Mouse (Mus musculus): ENCODE data around the gene Mt1.
A peak's percentile ranks its signal among the peaks of the same experiment; 100 is the strongest.

The Mt1 gene

DNA sequence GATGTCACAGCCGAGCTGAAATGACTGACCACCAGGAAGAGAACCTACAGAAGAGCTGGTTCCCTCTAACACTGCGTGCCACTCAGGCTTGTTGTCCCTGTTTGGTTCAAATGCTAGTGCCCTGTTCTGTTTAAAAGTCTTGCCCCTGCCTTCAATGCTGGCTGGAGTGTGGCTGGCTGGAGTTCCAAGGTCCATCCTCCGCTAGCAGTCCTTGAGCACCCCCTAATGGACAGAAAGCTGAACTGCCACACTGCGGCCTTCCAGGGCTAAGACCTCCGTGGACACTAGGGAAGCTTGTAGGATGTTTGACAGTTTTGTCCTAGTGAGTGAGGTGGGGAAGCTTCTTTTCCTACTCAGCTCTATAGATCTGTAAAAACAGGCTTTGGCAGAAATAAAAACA, 26.9 kb downstream of the Mt1 start:
- peak; percentile 92 for DNase-seq (ENCODE audit: low spot score)

DNA sequence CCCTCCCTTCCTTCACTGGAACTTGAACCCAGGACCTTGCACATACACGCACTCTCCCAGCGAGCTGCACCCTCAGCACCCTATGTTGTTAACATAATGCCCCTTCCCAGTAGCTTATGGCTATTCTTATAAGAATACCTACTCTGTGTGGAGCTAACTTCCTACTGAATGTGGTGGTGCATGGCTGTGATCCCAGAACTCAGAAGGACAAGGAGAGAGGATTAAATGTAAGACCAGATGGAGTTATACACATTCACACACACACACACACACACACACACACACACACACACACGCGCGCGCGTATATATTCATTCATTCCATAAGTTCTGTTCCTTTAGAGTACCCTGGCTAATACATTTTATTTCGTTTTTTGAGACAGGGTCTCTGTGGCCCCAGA, 27.4 kb downstream of the Mt1 start:
- DNase-seq (ENCODE audit: low spot score): no peak

GRCm38 (mm10) chr8:94207491-94207890, 28.6 kb downstream of the Mt1 start:
- no peak for DNase-seq (ENCODE audit: low spot score)

- DNase-seq (ENCODE audit: low spot score): peak; percentile 63
These were observed 30.8 kb downstream of the Mt1 start for GRCm38 (mm10) chr8:94209639-94210038.

DNA sequence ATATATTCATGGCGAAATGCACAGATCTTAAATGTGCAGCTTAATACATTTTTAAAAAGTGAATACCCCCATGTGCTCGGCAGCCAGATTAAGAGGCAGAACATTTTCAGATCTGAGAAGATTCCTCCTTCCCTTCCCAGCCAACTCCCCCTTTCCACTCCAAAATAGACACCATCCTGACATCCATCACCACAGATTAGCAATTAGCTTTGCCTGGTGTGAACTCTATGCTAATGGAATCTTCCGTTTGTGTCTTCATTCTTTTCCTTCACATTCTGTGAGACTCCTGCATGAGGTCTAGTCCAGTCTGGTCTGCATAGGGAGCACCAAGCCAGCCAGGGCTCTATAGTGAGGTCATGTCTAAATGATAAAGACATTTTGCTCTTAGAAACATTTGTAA, 31.3 kb downstream of the Mt1 start:
- peak; percentile 54 for DNase-seq (ENCODE audit: low spot score)

- peak; percentile 46 for DNase-seq (ENCODE audit: low spot score)
These were observed 34.9 kb downstream of the Mt1 start for GRCm38 (mm10) chr8:94213819-94214218.

DNA sequence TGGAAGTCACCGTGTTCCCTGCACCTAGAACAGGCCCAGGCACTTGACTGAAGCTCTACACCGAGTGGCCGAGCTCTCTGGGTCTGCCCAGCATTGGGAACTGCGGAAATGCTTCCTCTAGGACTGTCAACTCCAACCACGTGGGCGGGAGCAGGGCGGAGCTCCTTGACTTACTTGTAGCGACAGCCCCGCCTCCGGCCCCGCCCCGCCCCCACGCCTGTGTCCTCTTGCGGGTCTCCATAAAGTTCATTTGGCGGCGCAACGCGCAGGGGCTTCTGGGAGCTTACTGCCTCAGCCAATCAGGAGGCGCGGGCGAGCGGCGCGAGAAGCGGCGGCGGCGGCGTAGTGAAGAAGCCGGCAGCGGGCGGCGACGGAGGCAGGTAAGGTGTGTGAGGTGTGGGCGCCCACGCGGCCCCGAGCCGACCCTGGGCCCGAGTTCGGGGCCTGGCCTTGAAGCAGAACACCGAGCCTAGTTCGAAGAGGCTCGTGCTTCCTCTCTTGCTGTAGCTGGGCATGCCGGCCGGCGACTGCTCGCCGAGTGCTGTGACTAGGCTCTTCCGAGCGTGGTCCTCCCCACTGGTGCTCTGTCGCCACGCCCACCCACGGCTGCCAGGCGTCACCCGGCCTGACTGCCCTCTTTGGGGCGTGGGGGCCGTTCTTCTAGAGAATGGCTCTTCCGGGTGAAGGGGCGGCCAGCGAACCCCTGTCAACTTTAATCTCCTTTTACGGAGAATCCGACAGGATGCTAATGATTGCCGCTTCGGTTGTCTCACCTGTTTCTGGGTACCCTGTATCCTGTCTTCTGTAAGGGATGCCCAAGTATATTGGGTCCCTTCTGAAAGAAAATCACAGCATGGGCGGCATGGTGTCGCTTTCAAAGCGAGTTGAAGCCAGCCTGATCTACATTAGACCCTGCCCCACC, 35.6 kb downstream of the Mt1 start, which contains the start of gene Nup93:
Gene Nup93, plus strand, starts transcription at position 313 of the 922 bp plus-strand sequence.
- peak; percentile 99 for DNase-seq (ENCODE audit: low spot score)

- peak; percentile 54 for DNase-seq (ENCODE audit: low spot score)
These were observed 48.6 kb downstream of the Mt1 start for GRCm38 (mm10) chr8:94227381-94227939.

Measured in MN1 (cell line).